Mouse (Mus musculus) cerebellum, postnatal 4 days (tissue): ENCODE measurements around the gene Hyal1.

ENCODE experiments used
- DNase-seq, 2 experiments: peaks; one replicate each; pipeline ENCODE4 v3.0.0; 2022; ENCODE audit warnings: low spot score in 2 of 2, mixed read lengths in 1 of 2

Hyal1 gene

DNA sequence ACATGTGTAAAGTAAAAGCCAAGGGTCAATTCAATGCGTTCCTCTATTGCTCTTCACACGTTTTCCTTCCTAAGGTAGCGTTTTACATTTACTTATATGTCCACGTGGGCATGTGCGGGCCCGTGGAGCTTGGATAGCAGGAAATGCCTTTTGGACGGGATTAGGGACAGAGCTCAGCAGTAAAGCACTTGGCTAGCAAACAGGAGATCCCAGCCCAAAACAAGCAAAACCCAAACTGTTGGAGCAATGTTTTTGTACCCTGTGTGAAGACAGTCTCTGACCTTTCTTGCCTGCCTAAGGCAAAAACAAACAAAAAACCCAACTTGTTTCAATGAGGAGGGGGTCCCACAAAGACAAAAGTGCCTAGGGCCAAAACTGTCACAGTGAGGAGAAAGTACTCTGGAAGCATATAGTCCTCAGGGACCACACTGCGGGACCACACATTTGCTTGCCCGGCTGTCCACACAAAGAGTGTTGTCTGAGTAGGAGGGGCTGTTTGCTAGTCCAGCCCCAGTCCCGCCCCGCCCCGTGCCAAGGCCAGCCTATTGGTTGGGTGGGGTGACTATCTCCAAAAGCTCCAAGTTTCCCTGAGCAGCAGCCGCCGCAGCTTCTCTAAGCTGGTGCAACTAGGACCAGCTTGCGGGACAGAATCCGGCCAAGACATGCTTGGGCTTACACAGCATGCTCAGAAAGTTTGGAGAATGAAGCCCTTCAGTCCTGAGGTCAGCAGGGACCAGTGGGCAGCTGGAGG is at the start of gene Hyal1:
Gene Hyal1 (plus strand): TSS at position 571 of the 751 bp plus-strand sequence.
- DNase-seq = peak in 1 of 2 experiments; percentile 70

DNA sequence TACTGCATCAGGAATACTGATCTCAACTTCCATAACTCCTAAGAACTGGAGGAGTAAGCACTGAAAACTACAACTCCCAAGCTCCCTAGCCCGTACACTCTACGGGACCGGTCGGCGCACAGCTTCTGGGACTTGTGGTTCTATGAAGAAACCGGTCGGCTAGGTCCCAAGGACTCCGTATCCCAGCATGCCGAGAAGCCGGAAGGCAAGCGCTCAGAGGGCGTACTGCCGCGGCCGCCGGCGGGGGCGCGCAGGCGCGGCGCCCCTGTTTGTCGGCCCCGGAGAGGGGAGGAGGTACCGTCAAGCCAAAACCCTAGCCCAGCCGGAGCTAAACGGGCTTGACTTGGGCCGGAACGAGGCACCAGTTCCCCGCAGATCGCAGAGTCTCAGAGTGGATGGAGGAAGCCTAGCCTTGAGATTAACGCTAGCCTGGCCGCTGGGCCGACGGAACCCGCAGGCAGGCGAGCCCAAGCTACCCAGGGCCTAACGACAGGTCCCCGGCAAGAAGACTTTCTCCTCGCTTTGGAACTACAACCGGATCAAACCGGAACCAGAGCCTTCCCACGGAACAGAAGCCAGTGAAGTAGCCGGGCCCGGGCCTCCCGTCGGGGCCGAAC is 42.8 kb upstream of the Hyal1 start, which contains the start of gene Tmem115:
Gene Tmem115 (plus strand): TSS at position 155 of the 617 bp plus-strand sequence.
- peak; percentile 75 to 89 for DNase-seq

DNA sequence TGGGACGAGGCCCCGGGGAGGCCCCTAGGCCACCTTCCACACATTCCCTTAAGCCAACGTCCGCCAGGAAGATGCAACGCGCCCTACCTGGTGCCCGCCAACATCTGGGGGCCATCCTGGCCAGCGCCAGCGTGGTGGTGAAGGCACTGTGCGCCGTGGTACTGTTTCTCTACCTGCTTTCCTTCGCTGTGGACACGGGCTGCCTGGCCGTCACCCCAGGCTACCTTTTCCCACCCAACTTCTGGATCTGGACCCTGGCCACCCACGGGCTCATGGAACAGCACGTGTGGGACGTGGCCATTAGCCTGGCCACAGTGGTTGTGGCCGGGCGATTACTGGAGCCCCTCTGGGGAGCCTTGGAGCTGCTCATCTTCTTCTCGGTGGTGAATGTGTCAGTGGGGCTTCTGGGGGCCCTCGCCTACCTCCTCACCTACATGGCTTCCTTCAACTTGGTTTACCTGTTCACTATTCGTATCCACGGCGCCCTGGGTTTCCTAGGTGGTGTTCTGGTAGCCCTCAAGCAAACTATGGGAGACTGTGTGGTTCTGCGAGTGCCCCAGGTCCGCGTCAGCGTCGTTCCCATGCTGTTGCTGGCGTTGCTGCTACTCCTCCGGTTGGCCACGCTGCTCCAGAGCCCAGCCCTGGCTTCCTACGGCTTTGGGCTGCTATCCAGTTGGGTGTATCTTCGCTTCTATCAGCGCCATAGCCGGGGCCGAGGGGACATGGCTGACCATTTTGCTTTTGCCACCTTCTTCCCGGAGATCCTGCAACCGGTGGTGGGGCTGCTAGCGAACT is 42.1 kb upstream of the Hyal1 start:
- DNase-seq = no peak

DNA sequence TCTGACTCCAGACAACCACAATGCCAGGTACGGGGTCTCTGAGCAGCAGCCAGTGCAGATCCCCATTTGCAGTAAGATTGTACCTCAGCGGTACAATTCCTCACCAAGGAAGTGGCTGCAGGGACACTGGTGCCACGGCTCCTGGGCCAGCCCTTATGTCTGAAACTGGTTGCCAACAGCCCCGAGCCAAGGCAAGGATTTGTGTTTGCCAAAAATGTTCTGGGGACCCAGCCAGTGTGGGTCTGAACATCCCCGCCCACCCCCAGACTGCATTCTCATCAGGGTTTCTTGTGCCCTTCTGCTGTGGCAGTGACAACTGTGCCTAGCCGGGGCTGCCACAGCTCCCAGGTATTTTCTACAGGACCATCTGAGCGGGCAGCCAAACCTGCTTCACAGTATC is 38.5 kb upstream of the Hyal1 start:
- DNase-seq = no peak

DNA sequence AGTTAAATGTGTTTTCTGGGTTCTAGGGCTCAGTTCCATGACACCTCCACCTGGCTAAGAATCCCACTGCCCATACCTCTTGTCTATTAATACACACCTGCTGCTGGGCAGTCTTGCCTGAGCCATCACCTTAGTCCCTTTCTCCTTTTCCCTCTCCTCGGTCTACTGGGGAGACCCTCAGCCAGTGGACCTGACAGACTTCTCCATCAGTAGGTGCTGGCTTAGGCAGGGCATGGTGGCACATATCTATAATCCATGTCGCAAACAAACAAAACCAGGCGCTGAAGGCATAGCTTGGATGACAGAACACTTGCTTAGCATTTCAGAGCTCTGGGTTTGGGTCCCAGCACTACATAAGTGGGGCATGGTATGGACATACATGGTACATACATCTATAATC is 38.0 kb upstream of the Hyal1 start:
- DNase-seq = no peak

DNA sequence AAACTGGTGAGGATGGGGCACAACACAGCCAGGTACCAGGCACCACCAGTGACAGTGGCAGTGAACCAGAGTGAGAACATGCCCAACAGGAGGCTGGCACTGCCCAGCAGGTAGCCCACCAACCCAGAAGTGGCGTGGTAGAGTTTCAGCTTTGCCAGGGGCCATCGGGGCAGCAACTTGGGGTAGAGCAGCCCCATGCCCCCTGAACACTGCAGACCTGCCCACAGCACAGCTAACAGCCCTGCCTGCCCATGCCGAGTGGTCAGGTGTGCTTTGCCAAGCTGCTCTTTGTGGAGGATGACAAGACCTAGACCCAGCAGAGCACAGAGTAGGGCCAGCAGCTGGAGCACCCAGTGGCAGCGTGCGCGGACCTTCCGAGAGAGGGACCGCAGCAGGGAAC is 36.8 kb upstream of the Hyal1 start:
- no peak for DNase-seq

DNA sequence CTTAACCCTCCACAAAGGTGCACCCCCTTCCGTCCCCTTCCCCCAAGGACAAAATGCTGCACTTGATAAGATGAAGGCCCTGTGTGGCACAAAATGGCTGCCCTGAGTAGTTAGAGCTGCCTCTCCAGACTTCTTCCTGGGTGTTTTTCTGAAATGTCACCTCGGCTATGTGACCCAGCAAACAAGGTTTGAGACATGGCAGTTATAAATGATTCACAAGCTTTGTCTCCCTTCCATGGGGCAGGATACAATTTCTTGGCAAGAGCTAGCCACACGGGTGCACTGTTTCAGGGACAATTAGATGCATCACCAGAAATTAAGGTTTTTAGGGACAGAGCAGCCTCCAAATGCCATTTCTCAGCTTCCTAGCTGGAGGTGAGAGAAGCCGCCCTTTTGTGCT is 36.3 kb upstream of the Hyal1 start:
- DNase-seq = no peak

DNA sequence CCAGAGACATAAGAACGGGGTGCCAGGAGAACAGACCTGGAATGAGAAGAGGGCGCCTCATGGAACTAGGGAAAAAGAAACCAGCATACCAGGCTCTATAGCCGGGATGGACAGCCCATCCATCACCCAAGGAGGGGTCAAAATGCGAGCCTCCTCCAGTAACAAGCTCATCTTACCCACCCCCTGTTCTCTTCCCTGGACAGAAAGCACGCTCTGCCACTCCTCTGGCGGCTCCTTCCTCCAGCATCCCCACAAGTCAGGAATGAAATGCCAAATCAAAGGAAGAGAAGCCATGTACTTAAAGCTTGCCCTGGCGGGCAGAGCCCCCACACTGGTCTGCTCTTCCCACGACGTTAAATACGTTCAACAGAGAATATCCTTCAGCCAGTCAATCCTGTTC is 35.7 kb upstream of the Hyal1 start:
- DNase-seq = no peak

DNA sequence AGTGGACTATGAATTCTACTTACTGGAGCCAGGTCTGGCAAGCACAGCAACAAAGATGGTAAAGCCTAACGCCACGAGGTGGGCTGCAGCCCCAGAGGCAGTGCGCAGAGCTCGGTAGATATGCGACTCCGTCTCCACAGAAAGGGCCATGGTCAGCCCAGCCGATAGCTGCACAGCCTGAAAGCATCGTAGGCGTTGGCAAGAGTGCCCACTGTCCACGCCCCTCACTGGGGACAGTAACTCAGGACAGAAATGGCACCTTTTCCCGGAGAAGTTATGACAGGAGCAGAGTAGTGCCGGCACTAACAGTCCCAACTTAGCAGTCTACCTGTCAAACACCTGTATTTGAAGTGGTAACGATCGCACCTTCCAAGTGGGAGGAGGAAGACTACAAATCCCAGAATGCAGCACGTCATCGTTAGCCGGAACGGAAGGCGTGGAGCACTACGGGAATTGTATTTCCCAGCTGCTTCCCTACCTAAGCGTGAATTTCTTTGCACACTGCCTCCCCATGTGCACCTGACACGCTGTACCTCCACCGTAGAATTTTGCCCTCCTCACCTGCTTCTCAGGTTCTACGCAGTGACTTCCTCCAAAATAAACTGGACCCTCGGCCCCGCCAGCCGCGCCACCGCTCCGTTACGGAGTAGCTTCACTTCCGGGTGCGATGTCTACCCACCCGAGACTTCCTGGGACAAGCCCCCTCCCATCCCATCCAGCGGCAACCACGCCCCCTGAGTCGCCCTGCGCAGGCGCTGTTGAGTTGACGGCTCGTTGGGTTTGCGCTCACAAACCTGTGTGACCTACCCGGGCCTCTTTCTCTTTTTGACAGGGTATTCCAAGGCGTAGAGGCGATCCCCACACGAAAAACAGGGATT is 35.0 kb upstream of the Hyal1 start, which contains the start of the genes Cyb561d2 and Nprl2:
Gene Cyb561d2 (minus strand): TSS at position 720 of the 878 bp plus-strand sequence.
Gene Nprl2 (plus strand): TSS at position 753 of the 878 bp plus-strand sequence.
- peak; percentile 86 to 92 for DNase-seq

DNA sequence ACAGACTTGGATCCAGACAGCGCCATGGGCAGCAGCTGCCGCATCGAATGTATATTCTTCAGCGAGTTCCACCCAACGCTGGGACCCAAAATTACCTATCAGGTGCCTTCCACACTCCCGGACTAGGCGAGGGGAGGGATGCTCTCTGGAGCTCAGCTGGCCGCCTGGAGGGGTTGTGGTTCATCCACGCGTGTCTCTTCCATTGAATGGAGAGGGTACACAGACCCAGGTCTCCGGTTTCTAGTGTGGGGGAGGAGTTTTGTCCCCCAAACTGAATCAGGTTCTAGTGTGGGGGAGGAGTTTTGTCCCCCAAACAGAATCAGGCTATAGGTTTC is 34.4 kb upstream of the Hyal1 start:
- DNase-seq = no peak

DNA sequence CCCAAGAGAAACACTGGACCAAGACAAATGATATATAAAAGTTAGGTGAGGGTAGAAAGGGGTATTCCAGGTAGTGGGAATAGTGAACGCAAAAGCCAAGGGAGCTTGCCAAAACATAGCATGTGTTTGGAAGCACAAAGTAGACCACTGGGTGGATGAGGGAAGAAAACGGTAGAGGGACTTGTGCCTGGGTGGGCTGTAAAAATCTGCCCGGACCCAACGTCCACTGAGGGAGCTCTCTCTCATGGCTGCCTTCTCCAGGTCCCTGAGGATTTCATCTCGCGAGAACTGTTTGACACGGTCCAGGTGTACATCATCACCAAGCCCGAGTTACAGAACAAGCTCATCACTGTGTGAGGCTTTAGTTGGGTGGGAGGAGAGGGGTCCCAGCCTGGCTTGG is 34.0 kb upstream of the Hyal1 start:
- no peak for DNase-seq

DNA sequence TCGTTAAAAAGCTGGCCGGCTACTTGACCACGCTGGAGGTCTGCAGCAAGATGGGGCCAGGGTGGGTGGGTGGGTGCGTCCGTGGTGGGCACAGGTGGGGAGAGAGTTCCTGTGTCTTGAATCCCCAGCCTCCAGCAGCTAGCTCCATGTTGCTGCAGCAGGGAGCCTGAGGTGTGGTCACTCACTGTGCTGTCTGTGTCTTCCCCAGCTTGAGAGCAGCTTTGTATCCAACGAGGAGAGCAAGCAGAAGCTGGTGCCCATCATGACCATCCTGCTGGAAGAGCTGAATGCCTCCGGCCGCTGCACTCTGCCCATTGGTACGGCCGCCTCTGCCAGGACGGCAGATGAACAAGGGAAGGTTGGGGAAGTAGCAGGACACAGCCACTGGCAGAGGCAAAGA is 33.4 kb upstream of the Hyal1 start:
- DNase-seq = no peak

DNA sequence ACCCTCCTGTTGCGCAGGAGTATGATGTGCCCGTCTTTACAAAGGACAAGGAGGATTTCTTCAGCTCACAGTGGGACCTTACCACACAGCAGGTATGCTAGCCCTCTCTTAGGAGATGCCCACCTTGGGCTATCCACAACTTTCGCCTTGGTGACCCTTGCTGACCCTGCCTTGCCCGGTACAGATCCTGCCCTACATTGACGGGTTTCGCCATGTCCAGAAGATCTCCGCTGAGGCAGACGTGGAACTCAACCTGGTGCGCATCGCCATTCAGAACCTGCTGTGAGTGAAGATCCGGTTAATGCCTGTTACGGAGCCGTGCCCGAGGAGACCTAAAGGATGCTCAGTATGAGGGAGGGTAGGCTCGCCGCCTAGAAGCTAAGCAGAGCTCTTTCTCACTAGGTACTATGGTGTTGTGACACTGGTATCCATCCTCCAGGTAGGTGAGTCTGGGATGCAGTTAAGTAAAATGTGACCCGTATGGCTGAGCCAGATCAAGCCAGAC is 32.5 kb upstream of the Hyal1 start:
- DNase-seq = no peak

DNA sequence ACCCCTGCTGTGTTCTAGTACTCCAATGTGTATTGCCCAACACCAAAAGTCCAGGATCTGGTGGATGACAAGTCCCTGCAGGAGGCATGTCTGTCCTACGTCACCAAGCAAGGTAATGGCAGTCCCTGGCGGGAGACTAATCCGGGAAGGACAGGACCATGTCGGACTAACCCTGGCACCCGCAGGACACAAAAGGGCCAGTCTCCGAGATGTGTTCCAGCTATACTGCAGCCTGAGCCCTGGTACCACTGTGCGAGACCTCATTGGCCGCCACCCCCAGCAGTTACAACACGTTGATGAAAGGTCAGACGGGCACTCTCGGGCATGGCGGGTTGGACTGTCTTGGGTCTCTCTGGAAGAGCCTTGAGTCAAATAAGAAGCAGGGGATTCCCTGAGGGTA is 32.0 kb upstream of the Hyal1 start:
- DNase-seq = no peak

DNA sequence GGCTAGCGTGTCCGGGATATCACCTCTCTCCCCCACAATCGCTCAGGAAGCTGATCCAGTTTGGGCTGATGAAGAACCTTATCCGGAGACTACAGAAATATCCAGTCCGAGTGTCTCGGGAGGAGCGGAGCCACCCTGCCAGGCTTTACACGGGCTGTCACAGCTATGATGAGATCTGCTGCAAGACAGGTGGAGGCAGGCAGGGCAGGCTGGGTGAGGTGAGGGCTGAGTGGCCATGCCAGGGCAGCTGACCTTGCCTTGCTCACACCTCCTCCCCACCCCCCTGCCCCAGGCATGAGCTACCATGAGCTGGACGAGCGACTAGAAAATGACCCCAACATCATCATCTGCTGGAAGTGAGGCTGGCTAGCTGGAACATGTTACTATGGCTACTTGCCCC is 31.5 kb upstream of the Hyal1 start:
- DNase-seq = no peak

DNA sequence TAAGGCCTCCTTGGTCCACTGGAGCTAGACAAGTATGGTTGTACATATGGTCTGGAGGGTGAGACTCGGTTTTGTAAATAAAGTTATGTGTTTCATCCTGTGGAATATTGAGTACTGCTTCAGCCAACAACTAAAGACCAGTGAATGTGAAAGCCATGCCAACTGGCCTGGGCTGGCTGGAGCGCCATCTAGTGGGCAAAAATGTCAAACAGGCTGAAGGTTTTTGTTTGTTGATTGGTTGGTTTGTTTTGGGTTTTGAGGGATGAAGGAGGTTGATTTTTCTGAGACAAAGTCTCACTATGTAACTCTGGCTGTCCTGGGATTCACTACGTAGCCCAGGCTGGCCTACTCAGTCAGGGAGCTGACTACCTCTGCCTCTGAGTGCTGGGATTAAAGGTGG is 31.1 kb upstream of the Hyal1 start:
- peak; percentile 63 to 85 for DNase-seq

DNA sequence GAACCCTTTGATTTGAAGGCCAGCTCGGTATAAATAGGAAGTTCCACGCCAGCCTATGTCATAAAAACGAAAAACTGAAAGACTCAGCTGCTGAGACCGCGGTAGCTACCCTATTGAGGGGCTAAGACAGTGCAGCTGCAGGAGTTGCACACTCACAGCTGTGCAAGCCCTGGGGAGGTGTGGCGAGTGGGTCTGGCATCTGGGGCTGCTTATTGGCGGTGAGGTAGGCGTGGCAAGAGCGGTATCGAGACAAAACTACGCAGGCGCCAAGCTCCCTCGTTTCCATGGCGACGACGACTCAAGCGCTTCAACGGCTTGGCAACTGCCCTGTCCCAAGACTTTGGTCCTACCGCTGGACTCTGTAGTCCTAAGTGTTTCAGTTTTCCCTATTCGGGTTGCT is 29.7 kb upstream of the Hyal1 start, which contains the start of gene Zmynd10:
Gene Zmynd10 (plus strand): TSS at position 273 of the 400 bp plus-strand sequence.
- DNase-seq = peak; percentile 46 to 78

DNA sequence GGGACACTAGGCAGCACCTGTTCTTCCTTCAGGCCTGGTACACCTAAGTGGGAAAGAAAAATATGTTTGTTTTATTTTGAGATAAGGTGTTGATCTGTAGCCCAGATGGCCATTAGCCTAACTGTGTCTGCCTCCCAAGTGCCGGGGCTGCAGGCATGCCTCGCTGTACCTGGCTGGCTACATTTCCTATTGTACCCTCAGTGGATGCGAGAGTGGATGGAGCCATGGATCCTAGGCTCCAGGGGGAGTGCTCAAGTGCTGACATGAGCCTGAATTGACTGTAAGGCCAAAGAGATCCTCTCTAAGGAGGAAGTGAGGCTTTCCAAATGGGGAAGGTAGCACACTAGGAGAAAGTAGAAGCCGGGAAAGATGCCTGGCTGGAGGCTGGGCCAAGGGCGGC is 28.8 kb upstream of the Hyal1 start:
- no peak for DNase-seq

DNA sequence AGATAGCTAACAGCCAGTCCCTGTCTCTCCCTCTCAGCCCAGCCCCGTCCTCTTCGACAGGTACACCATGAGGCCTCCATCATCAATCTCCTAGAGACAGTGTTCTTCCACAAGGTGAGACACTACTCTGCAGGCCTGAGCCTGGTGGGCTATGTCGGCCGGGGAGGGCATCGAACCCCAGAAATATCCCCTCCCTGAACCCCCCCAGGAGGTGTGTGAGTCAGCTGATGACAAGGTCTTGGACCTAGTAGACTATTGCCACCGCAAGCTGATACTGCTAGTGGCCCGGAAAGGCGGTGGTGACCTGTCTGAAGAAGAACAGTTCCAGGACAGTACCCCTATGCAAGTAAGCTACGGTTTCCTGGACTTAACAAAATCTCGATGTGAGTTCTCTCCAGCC is 27.9 kb upstream of the Hyal1 start:
- no peak for DNase-seq

DNA sequence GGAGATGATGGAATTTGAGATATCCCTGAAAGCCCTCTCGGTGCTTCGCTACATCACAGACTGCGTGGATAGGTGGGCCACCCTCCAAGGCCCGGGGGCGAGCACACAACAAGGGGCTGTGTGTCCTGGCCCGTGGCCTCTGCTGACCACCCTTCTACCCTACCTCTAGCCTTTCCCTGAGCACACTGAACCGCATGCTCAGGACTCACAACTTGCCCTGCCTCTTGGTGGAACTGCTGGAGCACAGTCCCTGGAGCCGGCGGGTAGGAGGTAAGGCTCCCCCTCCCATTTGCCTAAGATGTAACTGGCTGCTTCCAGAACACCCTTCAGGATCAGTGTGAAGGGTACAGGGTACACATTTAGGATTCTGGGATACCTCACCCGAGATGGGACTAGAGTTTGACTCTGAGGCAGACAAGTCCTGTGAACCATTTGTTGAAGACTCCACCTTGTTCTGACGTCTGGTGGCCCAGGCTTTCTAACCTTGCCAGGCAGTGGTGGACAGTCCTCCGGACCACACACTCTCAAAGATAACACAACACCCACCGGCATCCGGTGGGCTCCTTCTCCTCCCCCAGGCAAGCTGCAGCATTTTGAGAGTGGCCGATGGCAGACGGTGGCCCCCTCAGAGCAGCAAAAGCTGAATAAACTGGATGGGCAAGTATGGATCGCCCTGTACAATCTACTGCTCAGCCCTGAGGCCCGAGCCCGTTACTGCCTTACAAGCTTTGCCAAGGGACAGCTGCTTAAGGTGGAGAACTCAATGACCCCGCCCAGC is 27.2 kb upstream of the Hyal1 start:
- DNase-seq = no peak
